Mouse (Mus musculus): ENCODE results near the gene Smco3.
"Not testable (repeated sequence)": the region's sequence is repeated elsewhere in the genome, so short reads cannot be mapped to it uniquely, and the experiment has no call there.

Smco3 gene

DNA sequence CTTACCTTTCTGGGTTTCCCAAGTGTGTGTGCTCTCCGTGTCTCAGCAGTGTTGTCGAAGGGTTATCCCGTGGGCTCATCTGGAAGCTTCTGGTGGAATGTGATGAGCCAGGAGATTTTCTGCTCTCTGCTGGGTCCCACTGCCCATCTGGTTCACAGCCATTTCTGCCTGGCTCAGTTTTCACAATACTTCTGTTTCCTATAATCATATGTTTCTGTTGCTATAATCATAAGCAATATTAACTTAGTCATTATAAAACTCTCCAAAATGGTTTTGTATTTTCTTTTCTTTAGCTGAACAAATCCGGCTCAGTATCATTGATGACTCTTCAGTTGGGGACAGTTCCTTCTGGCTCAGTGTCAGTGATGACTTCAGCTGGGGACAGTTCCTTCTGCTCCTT is at the start of gene Smco3:
TSS of gene Smco3 (minus strand) at position 101 of the 400 bp plus-strand sequence.
- DNase-seq = no peak

- DNase-seq = not testable (repeated sequence)
These were observed 49.5 kb upstream of the Smco3 start for GRCm38 (mm10) chr6:136884766-136885165.

GRCm38 (mm10) chr6:136883961-136884360 is 48.7 kb upstream of the Smco3 start:
- DNase-seq = no peak

DNA sequence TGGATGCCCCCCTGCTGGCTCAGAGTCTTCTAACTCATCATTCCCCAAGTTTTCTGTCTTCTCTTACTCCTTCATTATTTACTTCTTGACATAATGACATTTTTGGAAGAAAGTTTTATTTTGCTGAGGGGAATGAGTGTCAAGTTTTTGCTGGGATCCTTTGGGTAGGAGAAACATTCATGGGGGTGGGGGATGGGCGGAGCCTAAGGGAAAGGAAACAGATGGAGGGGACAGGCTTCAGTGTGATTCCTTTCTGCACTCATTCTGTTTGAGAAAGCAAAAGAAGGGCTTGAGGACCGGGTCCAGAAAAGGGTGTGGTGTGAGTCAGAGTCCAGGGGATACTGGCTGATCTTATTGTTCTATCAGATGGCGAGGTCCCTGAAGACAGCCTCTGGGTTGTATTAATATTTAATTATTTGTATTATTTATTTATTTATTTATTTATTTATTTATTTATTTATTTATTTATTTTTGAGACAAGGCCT is 48.2 kb upstream of the Smco3 start:
- peak; percentile 42 for DNase-seq

GRCm38 (mm10) chr6:136881678-136882077 is 46.4 kb upstream of the Smco3 start:
- no peak for DNase-seq

- DNase-seq = peak; percentile 60
These were observed 40.4 kb upstream of the Smco3 start, which contains the start of gene Mgp for GRCm38 (mm10) chr6:136875670-136876069. TSS of gene Mgp (minus strand) at chr6:136875823.

DNA sequence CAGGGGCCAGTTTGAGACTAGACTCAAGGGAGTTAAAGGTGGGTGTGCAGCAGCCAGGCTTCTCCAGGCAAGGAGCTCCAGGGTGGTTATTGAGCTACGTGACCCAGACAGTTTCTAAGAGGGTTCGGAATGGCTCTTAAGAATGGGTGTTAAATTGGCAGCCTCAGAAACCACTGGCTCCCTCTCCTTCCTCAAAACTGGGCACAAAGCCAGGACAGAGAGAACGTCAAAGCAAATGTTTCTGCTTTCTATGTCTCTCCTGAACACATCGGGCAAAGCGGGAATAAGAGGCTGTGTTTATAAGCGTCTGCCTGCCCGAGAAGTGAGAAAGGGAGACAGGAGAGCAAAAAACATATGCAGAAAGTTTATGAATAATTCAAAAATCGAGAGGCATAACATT is 39.3 kb upstream of the Smco3 start:
- DNase-seq = peak; percentile 43

GRCm38 (mm10) chr6:136868921-136869320 is 33.7 kb upstream of the Smco3 start:
- no peak for DNase-seq

- no peak for DNase-seq
These were observed 30.9 kb upstream of the Smco3 start for GRCm38 (mm10) chr6:136866150-136866549.

GRCm38 (mm10) chr6:136865360-136865759 is 30.1 kb upstream of the Smco3 start:
- no peak for DNase-seq

- no peak for DNase-seq
These were observed 25.8 kb upstream of the Smco3 start for GRCm38 (mm10) chr6:136861020-136861419.

GRCm38 (mm10) chr6:136858420-136858819 is 23.2 kb upstream of the Smco3 start:
- DNase-seq = no peak

- peak; percentile 56 for DNase-seq
These were observed 22.6 kb upstream of the Smco3 start for GRCm38 (mm10) chr6:136857873-136858260.

DNA sequence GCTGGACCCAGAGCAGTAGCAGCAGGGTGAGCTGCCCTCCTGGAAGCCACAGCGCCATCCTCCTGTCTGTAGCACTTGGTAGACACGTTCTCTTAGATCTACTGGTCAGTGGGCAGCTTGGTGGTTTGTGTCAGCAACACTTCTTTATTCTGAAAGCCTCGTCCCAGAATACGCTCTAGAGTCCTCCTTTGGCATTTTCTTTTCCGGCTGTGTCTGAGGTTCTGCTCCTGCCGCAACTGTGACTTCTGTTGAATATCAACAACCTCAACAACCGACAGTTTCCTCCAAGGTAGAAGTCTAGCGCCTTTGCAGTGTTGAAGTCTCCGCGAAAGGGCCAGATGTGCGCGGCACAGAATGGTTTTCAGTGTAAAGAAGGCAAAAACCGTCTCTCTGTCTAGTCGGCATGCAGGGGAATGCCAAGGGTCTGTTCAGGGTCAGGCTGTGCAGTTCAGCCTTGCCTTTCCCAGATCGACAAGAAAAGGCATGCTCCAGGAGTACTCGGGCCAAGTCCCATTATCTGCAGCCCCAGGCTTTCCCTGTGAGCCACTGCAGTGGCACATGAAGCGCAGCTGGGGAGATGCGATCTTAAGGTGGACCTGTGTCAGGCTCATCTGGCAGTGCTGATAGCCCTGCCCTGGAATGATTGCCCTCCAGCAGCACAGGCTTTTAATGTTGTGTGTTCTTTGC is 22.1 kb upstream of the Smco3 start, which contains the start of gene Art4:
TSS of gene Art4 (minus strand) at position 548 of the 687 bp plus-strand sequence.
- DNase-seq = no peak

DNA sequence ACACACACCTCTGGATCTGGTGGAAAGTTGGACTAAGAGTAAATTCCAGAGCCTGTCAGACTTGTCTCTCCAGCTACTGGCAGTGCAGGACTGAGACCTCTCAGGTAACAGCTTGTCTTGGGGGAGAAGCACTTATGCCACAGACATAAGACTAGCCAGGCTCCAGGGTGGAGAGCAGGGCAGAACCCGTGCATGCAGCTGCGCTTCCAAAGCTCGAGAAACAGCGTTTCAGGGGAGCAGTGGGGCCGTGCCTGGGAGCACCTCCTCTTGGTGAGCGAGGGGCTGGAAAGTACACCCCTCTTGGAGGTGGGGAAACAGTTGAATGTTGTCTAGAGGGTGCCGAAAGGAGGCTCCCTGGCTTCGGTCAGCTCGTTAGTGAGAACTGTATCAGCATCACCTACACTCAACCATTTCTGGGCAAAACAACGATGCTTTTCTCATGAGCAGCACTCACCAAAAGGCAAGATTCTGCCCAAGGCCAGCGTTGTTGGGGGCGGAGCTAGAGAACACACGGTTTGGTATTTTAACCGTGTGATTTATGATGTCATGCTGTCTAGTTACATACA is 20.9 kb upstream of the Smco3 start:
- DNase-seq = no peak

DNA sequence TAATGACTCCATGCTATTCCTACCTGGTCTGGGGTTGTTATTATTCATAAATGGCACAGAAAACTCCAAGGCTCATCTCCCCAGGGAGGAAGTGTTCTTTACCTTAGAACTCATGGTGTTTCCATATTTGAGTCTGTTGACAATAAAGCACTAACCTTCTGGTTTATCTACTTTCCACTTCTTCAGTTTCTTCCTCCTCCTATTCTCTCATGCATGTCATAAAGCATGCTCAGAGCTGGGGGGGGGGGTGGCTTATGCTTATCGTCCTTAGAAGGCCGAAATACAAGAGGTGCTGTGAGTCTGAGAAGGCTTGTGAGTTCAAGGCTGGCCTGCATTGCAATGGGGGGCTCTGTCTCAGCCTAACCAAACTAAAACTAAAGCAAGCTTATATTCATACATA is 19.9 kb upstream of the Smco3 start:
- no peak for DNase-seq

- no peak for DNase-seq
These were observed 19.1 kb upstream of the Smco3 start for GRCm38 (mm10) chr6:136854361-136854781.

DNA sequence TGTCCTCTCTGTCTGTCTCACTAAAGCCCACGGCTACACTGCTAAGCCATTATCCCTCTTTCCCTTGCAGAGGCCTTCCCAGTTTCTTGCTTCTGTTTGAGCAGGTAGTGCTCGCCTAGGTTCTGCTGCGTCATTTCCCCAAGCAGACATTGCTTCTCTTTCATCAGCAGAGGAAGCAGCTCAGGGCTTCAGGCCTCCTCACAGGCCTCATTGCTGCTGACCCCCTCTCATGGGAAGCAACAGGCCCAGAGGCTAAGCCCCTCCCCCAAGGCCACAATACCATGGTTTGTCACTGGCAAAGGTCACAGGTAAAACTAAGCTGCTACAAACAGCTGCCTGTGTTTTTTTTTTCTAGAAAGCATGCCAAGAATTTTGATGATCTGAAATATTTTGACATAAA is 17.5 kb upstream of the Smco3 start:
- no peak for DNase-seq

- DNase-seq = no peak
These were observed 17.1 kb upstream of the Smco3 start for GRCm38 (mm10) chr6:136852348-136852747.

GRCm38 (mm10) chr6:136850267-136850666 is 15.0 kb upstream of the Smco3 start:
- DNase-seq = no peak

DNA sequence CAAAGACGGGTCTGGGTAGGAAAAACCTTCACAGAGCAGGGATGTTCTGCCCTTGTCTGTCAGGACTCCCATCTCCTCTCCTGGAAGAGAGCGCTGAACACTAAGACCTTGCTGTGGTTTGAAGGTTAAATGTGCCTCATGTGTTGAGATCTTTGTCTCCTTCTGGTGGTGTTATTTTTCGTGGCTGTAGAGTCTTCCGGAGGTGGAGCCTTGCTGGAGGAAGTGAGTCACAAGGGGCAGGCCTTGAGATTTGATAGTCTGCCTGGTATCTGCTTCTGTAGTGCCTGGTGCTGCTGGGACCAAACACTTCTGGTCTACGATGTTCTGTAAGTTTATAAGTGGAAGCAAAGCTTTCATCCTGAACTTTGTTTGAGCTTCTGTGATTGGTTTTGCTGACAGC is 13.7 kb upstream of the Smco3 start:
- no peak for DNase-seq

DNA sequence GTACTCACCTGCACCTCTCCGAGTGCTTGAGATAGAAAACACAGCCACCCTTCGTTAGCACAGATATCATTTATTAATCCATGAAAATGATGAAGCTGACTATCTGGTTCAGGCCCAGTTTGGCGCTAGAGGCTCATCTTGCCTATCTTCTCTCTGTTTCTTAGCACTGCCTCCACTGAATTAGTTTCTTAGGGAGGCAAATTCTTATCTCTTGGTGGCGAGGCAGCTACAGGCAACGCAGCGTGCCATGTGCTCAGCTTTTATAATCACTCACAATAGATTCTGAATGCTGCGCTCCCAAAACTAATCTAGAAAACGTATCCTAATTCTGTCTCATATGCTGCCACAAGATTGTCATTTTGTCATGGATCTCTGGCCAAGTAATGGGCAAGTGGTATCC is 13.1 kb upstream of the Smco3 start:
- no peak for DNase-seq

DNA sequence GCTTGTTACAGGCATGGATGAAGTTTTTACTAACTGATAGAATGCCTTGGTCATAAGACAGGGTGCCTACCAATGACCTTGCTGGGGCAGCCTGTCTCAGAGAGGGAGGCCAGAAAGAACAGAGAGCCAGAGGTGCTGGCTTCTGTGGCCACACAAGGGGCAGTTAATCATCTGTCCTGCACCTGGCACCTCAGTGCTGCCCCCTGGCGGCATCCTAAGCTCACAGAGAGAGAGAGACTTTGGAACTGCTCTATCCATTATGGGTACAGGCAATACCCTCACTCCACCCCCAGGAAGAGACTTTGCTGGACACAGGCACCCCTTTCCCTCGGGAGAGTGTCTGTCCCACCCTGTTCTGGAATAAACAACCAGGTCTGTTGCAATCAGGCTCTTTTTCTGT is 12.5 kb upstream of the Smco3 start:
- DNase-seq = peak; percentile 67

DNA sequence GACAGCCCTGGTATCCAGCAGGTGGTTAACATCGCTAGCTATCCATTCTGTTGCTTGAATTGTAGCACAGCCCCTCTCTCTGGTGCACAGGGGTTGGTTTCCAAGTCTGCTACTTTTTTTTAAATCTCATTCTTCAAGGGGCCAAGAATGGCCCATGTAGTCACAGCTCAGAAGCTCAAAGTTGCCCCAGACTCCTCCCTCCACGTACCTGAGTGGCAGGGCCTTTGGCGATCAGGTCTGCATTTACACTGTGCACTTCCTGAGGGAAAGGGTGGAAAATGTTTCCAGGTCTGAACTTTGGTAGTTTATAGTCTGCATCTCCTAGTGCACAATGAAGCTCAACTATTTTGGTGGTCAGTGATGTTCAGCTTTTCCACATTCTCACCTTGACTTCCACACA is 12.0 kb upstream of the Smco3 start:
- no peak for DNase-seq
